Mouse (Mus musculus) spleen, postnatal 10 days (tissue): ENCODE results near the gene Stk17b.
"Not testable (repeated sequence)": the region's sequence is repeated elsewhere in the genome, so short reads cannot be mapped to it uniquely, and the experiment has no call there.

Experiments
- DNase-seq, 2 experiments: peaks; one replicate each; pipeline ENCODE4 v3.0.0; 2021 to 2022; ENCODE audit warnings: low spot score in 2 of 2

Stk17b gene

DNA sequence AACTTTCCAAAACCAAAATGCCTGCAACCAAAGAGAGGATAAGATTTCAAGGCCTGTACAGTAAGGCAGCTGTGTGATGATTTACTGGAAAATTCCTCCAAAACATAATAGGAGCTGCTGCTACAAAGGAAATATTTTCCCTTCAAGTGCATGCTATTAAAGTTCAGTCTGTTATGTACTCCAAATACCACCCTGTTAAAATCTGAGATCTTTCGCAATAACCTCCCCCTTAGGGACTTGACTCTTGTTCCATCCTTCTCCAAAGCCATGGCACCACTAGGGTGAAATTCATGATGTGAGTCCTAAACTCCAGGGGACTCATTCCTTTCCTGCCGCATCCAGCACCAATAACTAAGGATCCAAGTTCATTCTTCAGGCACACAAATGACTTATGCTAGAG, 58.1 kb downstream of the Stk17b start:
- DNase-seq: no peak

DNA sequence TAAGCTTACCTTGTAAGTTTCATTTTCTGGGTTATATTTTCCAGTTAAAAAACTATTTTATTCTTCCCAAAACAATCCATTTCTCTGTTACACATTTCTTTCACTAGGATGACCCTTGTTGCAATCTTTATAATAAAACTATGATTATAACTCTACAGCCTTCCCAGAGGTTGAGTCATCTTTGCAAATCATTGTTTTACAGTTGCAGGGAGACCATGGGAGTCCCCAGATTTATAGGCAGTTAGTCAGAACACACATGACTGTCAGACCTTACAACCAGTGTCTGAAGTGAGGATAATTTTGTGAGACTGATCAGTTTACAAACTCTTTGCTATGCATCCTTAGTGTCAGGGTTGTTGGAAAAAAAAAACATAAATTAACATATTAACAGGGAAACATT, 63.7 kb downstream of the Stk17b start:
- DNase-seq: no peak

DNA sequence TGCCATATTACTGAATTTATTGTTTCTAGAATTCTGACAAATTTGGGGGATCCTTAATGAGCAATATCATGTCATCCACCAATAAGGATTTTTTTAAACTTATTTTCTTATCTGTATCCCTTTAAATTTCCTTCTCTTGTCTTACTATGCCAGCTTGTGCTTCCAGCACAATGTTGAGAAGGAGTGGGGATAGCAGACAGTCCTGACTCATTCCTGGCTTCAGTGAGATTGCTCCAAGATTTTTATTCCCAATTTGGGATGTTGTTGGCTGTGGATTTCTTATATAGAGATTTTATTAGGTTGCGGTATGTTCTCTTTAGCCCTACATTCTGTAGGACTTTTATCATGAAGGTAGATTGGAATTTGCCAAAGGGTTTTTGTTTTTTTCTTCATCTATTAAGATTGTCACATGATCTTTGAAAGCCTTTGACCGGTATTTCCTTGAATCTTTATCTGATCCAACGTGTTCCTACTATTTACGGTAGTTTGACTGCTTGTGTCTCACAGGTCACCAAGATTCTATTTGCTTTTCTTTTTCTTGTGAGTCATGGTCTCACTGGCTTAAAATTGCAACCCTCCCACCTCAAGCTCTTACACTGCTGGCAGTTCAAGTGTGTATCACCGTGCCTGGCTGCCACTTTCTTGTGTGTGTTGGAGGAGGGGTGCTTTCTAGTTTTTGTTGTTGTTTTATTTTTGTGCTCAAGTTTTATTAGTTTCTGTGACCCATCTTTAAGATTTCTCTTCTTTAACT, 64.2 kb downstream of the Stk17b start:
- no peak for DNase-seq

DNA sequence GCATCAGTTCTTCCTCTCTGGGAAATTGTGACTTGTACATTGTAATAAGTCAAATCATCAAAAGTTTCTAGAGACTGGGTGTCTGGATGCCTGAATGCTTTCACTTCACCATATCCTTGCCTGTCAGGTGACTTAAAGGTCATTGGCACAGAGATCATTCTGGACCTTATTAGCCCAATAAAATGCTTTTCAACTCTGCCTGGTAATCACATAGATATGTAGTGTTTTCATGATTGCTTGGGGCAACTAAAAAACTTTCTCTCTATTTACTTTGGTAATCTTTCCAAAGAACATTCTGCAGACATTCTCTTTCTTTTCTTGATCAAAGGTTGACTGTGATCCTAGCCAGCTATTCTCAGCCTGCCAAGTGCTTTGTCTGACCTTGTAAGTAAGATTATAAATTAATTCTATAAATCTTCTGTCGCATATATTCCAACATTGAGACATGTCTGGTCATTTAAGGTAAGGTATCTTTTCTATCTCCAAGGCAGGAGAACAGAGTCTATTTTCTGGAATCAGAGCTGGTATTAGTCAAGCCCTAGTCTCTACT, 69.0 kb downstream of the Stk17b start:
- no peak for DNase-seq

DNA sequence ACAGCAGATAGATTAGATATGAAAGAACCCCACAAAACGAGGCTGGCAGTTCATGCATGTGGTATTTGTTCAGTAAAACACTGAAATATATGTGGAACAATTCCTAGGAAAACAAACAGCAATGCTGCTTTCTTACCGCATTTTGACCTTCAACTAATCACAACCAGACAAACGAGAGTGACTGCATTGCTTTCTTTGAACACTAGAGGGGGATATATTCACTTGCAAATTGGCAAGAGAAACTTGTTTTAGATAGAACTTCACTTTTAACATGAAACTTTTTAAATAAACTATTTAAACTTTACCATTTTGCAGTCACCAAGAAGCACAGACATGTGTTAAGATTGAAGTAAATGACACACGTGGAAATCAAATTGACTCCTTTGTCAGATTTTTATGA, 69.6 kb downstream of the Stk17b start:
- DNase-seq: no peak

DNA sequence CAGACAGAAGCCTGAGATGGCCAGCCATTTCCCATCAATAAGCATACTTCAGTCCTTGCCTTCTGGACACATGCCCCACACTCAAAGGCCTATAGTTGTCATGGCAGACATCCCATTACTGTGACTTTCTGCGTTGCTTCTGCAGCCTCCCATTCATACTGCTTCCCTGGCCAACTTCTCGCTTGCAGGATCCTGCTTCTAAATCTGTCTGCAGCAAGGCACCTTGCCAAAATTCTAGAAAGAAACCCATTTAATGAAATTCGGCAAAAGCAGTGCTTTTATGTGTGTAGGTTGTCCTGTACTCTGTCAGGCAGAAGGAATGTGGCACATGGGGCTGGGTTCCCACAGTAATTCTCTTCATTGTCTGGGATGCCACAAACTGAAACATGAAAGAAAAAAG, 71.6 kb downstream of the Stk17b start:
- not testable (repeated sequence) for DNase-seq

DNA sequence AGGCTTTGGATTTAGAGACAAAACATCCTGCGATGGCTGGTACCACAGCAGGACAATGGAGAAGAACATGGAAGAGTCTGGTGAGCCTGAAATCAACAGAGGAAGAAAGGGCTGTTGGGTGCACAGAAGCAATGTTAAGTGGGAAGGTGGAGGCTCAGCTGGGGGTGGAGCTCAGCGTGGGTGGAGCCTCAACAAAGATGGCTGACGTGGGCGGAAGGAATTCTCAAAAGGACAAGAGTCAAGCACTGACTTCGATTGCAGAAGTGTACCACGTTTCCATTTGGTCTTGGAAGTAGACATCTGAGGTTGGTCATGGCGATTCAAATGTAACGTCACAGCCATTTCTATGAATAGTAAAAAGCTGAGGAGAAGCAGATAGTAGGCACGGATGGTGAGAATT, 74.0 kb downstream of the Stk17b start:
- no peak for DNase-seq

DNA sequence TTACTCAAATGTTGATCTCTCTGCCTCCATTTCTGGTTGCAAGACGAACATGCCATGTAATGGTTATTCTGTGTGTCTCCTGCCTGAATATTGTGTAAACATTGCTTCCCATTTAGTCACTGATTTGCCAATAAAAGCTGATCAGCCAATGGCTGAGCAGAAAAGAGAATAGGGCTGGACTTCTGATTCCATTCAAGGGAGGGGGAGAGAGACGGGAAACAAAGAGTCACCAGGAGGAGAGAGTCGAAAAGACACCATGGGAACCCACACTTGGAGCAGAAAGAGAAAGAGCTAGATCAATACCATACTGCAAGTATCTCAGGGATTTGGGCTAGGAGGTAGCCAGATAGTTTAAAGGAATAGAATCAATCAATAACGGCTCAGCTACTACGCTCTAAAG, 75.4 kb downstream of the Stk17b start:
- not testable (repeated sequence) for DNase-seq

DNA sequence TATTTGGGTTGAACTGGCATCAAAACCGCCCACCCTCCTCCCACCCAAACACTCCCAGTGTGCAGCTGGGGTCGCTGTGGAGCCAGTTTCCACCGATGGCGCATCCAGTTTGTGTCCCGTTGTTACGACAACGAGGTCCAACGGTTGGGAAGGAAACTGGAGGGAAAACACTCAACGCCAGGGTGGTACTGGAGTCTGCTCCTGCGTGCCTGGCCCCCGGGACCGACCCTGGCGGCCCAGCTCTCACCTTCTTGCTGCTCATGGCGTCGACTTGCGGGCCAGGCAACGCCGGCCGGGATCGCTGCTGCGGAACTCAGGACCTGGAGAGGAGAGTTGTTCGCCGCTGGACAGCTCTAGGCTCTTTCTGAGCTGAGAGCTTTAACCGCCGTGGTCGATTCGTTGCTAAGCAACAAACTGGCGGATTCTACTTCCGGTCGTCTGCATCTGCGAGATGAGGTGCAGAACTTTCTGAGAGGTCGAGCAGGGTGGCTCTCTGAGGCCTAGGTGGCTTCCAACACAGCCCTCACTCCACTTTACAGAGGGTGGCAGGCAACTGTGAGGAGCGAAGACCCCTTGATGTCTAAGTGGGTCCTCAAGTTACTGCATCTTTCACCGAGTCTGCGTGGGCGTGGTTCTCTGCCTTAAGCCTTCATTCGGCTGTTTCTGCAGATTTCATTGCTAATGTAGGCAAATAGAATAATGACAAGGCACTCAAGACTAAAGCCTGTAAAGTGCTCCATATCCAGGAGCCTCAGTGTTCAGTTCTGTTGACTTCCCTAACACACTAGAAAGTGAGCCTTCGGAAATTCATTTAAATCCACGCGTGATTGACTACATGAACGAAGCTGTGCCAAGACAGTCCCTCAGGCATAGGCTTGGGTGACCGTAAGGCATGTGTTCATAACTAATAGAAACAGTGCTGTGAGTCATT, 78.3 kb downstream of the Stk17b start, which contains the start of gene Dnah7a:
TSS of gene Dnah7a (minus strand) at position 354 of the 931 bp plus-strand sequence.
- peak in 1 of 2 experiments; percentile 36 for DNase-seq
